ENCODE assay signal across 9 mouse cellular contexts in genomic region chr1:183679949-183680348, GRCm38 (mm10).
A peak's percentile ranks its signal among the peaks of the same experiment; 100 is the strongest.
DNase-seq lines count a peak whose midpoint lies in the region; ATAC-seq lines count a peak whose summit lies in the region.
"Had no signal": no experiment of that assay in that cellular context is flagged by ENCODE, and none has a peak within 500 bp of the region (broad histone marks: within the 10 kb centered on the region; RNA-seq: fewer than 3 reads in every experiment).

No protein-coding gene starts in this region.

- H3K27ac ChIP-seq in forebrain, embryonic 13.5 days = no peak overlapping the region
- no peak overlapping the region for H3K27ac ChIP-seq in forebrain, embryonic 12.5 days

- H3K4me3 ChIP-seq in forebrain, embryonic 13.5 days = no peak overlapping the region
- H3K4me3 ChIP-seq in forebrain, embryonic 12.5 days (replicated peaks) = no peak overlapping the region

- no peaks in the 10 kb centered on the region for H3K27me3 ChIP-seq in forebrain, embryonic 13.5 days
- no peaks in the 10 kb centered on the region for H3K27me3 ChIP-seq in forebrain, embryonic 12.5 days
- H3K27me3 ChIP-seq: CH12.LX had no signal

- intact Hi-C loops in gastrocnemius, postnatal 36 days (cut with DNase I) = no loop called here
- intact Hi-C loops in left cerebral cortex, postnatal 25 days (cut with DNase I) = no loop called here

- H3K4me2 ChIP-seq in forebrain, embryonic 13.5 days = no peak overlapping the region
- H3K4me2 ChIP-seq in forebrain, embryonic 12.5 days = no peak overlapping the region

- no peaks in the 10 kb centered on the region for H3K9me3 ChIP-seq in forebrain, embryonic 13.5 days (replicated peaks)
- no peaks in the 10 kb centered on the region for H3K9me3 ChIP-seq in forebrain, embryonic 12.5 days

- DNase-seq in Muller cell, postnatal 12 days (ENCODE audit: inconsistent ontology term) = peak; percentile 77
- DNase-seq in gastrocnemius, postnatal 36 days = peak; percentile 34 to 36
- DNase-seq in left cerebral cortex, postnatal 25 days (ENCODE audit: low spot score in 2 of 2) = peak; percentile 19 to 29
- DNase-seq in right cerebral cortex, postnatal 4 days = peak; percentile 56
- no peak for DNase-seq in spleen, postnatal 14 days (ENCODE audit: low spot score in 2 of 2)
- no peak for DNase-seq in spleen, postnatal 36 days (ENCODE audit: low spot score in 2 of 2)

- ATAC-seq in forebrain, embryonic 13.5 days = peak; percentile 45; the same call in 1 of the 2 replicates
- ATAC-seq in forebrain, embryonic 12.5 days (ENCODE audit: low FRiP score) = no peak

- H3K4me1 ChIP-seq in forebrain, embryonic 13.5 days = no peaks in the 10 kb centered on the region
- H3K4me1 ChIP-seq in forebrain, embryonic 12.5 days = no peaks in the 10 kb centered on the region

- WGBS in forebrain, embryonic 13.5 days = 78% methylated on average over 11 of the region's 11 CpGs
- WGBS in forebrain, embryonic 12.5 days = 81% methylated on average over 11 of the region's 11 CpGs

- no peak overlapping the region for H3K9ac ChIP-seq in forebrain, embryonic 13.5 days
- no peak overlapping the region for H3K9ac ChIP-seq in forebrain, embryonic 12.5 days

- no peaks in the 10 kb centered on the region for H3K36me3 ChIP-seq in forebrain, embryonic 13.5 days (ENCODE audit: poor library complexity, severe bottlenecking)
- H3K36me3 ChIP-seq in forebrain, embryonic 12.5 days (replicated peaks) = no peaks in the 10 kb centered on the region

Comparison
In these comparisons a context has a peak if more than half of its experiments do, and no peak if none do; other contexts are left out.
1. DNase-seq: peak in Muller cell, postnatal 12 days (single experiment), gastrocnemius, postnatal 36 days (2 of 2), left cerebral cortex, postnatal 25 days (2 of 2) and right cerebral cortex, postnatal 4 days (single experiment); none in spleen, postnatal 14 days (0 of 2) and spleen, postnatal 36 days (0 of 2).